Mouse (Mus musculus): Measurements from ENCODE around the gene Nox3.
A peak's percentile ranks its signal among the peaks of the same experiment; 100 is the strongest.

The Nox3 gene

DNA sequence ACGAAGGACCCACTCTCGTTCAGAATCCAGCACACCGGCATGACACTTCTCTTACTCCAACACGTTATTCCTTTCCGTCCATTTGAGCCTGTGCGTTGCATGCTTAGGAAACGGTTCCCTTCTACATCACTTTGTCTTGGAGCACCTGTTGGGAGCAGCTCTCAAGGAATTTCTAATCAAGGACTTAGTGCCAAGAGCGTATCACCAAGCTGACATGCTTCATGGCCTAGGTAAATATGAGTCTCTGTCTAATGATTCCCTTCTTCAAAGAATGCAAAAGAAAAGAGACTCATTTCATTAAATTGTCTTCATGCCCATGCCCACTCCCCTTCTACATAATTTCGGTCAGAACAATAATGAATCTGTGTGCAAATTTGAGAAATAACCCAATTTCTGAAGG lies at the start of gene Nox3:
Gene Nox3 (minus strand): TSS at position 101 of the 400 bp plus-strand sequence.
- no peak for DNase-seq

DNA sequence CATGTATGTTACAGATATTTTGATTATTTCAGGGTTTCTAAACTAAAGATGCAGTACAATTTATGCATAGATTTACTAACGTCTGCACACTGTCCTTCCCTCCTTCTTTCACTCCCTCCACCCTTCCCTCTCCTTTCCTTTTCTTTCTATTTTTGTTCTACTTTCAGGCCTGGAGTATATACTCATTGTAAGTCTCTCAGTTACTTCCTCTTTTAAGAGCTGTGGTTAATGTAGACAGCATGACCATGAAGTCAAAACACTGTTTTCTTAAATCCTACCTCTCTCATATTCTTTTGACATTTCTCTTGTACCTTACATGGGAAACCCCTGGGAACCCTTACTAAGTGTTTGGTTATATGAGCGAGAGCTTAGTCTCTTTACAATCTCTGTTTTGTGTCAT lies 48.3 kb upstream of the Nox3 start:
- DNase-seq, result no peak

DNA sequence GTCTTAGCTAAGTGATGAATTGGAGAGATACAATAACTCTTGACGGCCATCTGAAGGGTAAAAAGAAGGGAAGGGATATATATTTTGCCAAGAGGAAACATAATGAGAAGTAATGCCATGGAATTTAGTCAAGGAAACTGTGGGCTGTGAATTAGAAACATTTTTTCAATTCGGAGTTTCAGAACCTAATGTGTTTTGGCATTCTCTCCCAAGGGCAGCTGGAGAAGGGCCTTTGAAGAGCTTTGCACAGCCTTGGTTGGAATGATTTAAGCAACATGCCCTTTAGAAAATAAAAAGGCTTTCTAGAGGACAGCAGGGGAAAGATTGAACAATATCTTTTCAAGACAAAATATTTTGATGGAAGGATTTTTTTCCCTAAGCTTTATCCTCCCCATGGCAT lies 40.9 kb upstream of the Nox3 start:
- peak; percentile 3 to 4 for DNase-seq

DNA sequence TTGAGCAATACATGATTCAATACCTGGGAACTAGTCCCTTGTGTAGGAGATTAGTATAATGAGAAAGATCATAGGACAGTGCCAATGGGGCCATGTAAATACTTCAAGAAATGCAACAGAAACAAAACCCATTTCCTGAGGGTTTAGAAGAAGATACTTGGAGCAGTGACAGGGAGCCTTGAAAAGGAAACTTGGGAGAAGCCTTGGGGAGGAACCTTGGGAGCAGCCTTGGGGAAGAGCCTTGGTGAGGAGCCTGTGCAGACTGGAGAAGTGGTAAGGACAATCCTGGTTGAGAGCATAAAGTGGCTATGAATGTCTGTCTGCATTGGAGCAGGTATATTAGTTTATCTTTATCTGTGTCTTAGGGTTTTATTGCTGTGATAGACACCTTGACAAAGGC lies 38.2 kb upstream of the Nox3 start:
- DNase-seq, result no peak

DNA sequence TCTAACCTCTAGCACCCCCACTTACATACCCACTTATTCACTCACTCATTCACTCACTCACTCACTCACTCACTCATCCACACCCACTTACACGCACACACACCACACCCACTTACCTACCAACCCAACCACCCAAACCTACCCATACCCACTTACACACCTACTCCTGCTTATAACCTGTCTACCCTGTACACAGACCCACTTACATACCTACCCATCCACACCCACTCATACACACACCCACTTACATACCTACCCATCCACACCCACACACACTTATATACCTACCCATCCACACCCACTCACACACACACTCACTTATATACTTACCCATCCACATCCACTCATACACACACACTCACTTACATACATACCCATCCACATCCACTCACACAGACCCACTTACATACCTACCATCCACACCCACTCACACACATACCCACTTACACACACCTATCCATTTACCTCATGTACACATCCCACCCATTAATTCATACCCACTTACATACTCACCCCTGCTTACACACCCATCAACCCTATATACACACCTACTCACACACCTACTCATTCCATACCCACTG lies 9.4 kb upstream of the Nox3 start:
- no peak for DNase-seq

DNA sequence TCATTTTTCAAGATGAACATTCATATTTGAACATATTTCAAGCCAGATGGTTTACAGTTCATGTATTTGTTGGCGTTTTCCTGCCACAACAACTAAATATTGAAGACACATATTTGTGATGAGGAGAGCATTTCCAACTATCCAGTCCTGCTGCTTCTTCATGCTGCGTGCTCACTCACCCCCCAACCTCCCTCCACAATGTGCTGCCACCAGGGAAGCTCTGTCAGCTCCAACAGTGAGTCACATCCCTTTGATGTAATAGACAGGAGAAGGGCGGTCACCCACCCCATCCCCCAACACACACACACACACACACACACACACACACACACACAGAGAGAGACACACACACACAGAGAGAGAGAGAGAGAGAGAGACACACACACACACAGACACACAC lies 6.3 kb upstream of the Nox3 start:
- peak; percentile 9 to 24 for DNase-seq

DNA sequence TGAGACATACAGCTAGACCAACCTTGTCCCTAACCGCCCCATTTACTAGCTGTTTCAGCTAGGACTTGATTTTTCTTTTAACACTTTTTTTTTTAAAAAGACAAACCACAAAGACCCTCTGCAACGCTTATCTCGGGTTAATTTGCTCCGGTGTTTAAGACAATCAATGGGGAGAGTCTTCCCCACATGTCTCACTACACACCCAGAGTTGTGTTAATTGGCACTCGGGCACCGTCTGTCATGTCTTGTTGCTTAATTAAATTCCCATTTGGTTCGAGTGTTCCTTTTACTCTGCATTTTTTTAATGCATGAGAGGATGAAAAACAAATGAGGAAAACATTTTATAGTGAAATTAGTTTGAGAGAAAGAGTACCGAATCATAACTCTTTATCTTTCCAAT lies 3.2 kb downstream of the Nox3 start:
- no peak for DNase-seq

DNA sequence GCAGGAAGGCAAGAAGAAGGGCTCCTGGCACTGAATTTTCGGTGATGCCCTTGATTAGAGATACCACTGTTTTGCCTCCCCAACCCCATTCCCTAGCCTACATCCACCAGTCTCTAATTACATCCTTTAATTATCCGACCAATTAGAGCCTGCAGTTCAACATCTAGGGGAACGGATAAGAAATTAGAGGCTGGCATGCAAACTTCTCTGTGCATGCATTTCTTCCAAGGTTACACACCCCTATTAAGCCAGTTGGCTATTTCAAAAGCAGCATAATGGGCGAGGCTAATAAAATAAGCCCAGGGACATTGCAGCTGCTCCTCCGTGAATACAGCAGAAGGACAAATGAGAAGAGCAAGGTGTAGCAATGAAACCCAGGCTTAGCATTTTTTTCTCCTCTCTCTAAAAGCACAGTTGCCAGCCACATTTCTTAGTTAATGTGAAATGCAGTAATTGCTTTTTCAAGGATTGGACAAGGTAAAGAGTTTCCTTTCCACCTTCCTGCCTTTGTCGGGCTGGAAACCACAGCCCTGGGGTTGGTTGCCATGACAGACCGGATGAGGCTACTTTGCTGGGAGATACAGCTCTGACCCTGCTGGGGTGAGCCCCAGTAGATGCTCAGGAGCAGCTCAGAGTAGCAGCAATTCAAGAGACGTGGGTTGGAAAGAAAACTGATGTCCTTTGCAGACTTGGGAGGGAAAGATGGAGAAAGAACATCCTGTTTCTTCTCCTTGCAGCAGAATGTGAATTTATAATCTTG lies 5.4 kb downstream of the Nox3 start:
- no peak for DNase-seq

DNA sequence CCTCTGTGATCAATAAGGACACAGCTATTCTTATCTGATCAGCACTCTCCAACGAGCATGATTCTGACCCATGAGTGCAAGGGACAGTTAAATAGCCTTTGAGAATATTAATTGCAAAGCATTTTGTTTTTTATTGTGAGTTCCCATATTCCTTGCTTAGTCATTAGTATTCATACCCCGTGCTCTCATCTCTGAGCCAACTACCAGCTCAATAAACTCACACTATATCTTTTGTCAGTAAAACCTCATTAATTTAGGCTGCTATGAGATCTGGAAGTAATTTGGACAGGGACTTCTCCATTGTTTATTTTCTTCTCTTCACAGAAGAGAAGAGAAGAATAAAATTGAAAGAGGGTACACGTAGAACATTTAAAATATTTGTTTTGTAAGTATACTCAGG lies 12.4 kb downstream of the Nox3 start:
- DNase-seq, result no peak

DNA sequence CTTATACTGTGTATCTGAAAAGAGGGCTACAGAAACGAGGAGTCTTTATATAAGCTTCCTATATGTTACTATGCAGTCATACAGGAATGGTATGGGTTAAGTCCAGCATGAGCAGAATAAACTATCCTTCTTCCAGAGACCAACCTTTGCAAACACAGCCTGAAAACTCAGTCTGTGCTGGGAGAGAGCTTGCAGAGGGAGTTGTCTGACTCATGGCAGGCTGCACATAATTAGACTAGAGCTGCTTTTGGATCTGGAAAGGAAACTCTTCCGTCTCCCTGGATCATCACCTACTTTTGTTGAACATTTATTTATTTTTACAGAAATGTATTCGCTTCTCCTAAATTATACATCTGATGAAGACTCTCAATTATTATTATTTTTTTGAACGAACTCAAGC lies 26.8 kb downstream of the Nox3 start:
- no peak for DNase-seq

DNA sequence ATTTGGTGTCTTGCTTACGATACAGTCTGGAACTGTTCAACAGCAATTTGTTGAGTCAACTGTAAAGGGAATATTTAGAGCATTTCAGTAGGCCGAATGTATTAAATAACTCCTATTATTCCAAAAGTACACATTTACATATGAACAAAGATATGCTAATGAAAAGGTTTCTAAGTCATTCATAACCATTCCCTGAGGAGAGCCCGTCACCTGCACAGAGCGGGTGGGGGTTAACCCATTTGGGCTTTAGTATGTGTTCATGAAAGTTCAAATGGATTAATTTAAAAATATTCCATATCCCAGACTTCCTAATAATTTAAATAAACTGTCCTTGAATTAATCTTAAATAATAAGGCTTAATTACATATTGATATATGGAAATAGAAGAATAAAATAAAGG lies 28.8 kb downstream of the Nox3 start:
- DNase-seq, result no peak

DNA sequence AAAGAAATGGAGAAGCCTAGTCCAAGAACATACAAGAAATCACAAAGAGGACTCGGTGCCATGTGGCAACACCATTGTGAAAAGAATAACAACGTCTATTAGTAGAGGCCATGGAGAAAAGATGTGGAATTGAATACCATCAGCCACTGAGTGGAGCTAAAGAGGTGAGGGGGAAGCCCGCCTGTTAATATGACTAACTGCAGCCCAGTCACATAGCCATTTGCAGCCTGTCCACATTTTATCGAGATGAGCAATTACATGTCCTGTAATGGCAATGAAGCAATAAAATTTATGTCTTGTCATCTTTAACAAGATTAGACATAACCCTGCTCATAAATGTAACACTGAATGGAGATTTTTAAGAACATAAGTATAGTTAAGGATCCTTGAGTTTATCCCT lies 30.7 kb downstream of the Nox3 start:
- no peak for DNase-seq

DNA sequence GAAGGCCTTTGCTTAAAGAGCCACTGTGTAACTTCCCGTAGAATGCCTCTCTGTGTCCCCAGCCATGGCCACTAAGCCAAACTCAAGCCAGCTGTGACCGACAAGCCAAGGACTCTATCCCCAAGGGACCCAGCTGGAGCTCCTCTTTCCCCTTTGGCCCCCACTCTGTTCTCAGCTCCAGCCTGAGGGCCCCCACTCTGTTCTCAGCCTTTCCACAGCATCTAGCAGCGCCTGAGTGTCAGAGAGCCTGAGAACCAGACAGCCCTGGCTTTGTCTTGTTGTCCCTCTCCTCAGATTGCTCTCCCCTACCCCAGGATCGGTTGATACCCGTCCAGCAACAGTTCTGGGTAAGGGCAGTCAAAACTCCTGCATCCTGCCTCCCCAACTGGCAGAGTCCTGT lies 36.6 kb downstream of the Nox3 start:
- no peak for DNase-seq

DNA sequence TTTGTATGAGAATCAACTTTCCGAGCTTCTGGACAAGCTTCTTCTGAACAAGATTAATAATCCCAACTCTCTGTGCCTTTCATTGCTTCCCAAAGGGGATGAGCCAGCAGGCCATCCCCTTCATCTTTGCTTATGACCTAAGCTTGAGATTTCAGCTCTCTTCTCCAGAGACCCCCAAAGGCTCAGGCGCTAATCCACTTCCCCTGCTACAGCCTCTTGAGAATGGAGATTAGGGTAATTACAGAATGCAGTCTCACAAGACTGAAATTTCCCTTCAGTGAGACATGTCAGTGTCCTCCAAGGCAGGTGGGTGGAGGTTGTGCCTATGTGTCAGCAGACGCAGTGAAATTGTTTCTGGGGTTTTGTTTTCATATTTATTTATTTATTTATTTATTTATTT lies 45.7 kb downstream of the Nox3 start:
- DNase-seq, result no peak

DNA sequence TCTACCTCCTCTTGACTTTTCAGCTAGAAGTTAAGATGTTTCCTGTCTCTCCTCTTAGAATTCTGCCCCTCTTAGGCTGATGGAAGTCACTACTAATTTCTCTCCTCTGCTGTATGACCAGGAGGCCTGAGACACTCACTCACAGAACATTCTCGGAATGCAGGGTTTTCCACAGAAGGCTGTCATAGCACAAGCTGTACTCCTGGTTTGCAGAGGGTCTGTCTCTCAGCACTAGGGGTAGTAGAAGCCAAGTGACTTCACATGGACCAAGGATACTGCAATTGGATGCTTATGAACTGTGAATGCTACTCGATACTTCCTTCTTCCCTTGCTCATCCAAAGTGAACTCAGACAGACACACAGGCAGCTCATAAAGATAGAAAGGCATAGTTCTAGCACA lies 52.5 kb downstream of the Nox3 start:
- no peak for DNase-seq

DNA sequence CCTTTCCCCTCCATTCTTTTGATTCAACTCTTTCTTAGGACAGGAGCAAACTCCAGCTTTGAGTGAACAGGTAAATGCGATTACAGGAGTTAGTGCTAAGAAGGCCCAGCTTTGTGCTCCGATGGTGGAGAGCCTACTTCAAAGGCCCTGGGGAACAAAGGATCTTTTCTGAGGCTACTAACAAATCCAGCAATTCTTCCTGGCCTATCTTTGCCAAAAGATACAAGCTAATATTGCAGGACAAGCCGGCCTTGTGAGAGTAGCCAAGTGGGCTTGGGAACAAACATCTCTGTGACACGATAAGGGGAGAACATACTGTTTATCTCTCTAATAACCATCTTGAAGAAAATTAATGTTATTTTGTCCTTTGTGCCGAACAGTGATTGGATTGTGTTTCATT lies 54.6 kb downstream of the Nox3 start:
- no peak for DNase-seq

DNA sequence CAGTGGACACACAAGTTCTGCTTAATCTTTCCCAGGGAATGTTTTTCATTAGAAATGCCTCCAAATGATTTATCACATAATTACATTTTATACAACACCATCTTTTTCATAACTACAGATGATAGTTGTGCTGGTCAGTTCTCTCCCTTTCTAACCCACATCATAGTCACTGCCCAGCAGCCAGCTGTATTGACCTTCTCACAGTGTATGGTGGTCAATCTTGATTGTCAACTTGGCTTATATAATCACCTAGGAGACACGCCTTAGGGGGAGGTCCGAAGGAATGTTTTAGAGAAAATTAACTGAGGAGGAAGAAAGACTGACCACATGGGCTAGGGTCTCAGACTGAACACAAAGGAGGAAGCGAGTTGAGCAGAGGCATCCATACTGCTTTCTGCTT lies 57.3 kb downstream of the Nox3 start:
- no peak for DNase-seq

DNA sequence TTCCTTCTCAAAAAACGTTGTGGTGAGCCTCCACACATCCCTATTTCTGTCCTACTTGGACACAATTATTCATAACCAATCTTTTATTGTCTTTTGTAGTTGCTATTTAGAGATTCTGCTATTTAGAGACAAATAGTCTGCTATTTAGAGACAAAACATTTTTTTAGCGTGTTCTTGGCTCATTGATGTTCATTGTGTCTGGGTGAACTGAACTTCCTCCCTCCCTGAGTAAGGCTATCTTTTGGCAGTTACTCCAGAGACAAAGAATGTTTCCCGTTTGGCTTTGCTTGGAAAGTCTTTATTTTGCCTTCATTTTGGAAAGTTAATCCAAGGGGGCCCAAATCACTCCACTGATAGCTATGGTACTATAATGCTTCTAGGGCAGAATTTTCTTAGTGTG lies 63.6 kb downstream of the Nox3 start:
- no peak for DNase-seq

DNA sequence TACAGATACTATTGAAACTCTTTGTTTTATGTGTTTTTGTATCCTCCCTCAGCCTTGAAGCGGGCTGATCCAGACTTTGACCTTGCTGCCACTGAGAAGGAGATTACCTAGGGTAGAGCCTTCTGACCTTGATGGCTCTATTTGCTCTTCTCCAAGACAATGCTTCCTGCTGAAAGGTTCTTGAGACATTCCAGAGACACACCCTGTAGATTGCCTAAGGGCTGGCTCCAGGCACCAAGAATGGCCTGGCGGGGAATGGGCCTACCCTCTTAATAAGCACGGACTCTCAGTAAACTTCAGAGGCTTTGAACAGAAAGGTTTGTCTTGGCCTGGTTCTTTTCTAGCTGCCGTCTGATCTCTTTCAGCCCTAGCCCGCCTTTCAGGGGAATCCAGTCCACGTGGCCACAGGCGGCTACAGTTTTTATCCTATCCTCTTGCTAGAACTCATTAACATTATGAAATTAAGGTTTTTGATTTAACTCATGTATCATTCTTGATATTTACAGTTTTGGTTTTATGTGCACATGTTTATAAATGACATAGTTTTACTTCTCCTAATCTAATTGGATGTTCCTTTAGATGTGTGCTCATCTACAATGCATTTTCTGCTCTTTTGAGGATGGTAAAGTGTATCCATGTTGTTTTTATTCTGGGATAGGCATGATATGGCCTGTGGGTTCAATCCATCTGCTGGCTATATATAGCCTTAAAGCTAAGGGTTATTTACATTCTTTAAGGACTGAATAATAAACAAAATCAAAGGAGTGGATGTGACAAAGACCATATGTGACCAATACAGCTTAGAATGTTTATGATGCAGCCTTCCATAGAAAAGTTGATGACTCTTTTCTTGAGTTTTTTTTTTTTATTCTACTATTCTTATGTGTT lies 79.5 kb downstream of the Nox3 start:
- no peak for DNase-seq

DNA sequence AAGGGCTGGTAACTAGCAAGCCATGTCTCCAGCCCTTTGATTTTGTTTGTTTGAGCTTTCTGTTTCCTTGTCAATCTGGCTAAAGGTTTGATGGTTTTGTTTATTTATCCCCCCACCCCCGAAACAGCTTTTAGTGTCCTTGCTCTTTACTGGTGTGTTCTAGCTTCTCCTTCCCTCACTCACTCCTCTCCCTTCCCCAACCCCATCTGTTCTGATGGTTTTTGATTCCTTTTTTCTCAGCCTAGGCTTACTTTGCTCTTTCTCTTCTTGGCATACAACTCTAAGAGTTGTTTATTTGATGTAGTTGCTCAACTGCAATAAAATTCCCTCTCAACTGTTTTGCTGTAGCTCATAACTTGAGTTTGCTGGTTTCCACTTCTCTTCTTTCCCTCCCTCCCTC lies 80.5 kb downstream of the Nox3 start:
- DNase-seq, result no peak

DNA sequence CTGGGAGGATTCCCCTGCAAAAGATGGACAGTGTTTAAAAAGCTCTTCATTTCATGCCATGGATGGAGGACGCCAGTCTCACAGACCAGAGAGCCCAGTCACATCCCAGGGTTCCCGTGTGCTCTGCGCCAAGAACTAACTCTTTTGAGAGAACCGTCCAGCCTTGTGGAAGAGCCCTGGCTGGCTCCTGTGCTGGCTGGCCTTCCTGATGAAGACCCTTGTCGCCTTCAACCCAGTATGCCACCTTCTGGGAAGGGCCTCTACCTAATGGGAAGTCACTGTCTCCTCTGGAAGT lies 84.3 kb downstream of the Nox3 start:
- DNase-seq, result no peak

DNA sequence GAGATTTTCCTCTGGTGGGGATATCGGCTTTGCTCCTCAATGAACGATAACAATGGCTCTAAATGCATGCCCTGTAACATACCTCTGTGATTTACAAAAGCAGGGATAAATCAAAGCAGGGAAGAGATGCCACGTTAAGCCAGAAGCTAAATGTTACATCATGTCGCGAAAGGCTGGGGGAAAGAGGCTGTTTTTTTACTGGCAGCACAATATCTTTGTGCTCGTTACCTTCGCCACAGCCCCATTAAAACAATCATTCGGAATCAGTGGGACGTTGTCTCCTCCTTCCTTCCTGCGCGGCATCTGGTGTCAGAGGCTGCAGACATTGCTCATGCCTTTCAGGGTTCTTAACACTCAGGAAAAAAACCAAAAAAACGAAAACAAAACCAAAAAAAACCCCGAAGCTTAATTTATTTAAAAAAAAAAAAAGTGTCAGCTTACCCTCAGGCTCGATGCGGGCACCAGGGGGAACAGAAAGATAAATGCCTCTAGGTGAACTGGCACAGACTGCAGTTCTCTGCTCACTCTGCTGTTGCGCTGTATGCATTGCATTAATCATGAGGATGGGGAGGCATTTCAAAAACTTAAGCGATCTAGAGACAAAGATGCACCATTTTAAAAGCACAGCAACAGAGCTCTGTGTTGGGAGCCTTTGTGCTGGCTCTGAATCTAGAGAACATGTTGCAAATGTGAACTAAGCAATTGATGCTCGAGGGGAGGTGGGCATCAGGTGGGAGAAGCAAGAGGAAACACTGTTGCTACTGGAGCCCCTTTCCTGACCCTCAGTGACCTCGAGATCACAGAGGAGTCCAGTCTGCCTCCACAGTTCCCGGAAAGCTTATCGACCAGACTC lies 84.9 kb downstream of the Nox3 start:
- peak; percentile 6 to 7 for DNase-seq

DNA sequence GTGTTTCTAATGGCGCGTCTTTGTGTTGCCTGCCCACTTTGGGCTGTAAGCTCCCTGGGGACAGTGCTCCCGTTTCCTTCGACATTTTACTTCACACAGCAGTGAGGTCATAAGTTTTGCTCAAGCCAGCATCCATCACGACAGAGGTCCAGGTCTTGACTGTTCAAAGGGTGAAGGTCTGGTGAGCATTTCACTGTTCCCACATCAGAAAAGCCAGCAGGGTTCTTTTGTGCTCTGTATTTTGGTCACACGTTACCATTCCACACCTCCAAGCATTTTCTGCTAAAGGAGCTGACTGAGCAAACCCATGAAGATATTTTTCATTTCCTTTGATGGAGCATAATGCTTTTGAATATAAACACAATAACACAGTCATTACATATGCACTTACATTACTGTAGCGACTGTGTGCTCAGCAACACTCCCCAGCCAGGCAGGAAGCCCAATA lies 85.7 kb downstream of the Nox3 start:
- no peak for DNase-seq

Measured in kidney, postnatal 4 days (tissue).